Mouse (Mus musculus): ENCODE measurements around the gene Sypl. TPM values are rescaled to one million over a fixed set of nuclear protein-coding genes. Genes with fewer than 3 reads are reported as not detected.
"Not testable (repeated sequence)": the region's sequence is repeated elsewhere in the genome, so short reads cannot be mapped to it uniquely, and the experiment has no call there.

Gene Sypl
- polyA plus RNA-seq, 1 experiment from 2014 or later = 38.7 TPM

DNA sequence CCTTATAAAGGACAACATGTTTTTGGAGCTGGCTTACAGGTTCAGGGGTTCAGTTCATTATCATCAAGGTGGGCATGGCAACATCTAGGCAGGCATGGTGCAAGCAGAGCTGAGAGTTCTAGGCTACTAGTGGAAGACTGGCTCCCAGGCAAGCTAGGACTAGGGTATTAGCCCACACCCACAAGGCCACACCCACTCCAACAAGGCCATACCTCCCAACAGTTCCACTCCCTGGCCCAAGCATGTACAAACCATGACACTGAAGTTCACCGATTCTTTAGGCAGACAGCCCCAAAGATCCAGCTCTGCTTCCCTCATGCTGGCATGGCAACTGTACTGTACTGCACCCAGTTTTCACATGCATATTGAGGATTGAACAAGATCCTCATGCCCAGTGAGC lies 29.4 kb downstream of the Sypl start:
- WGBS = 100% methylated on average over 1 of the region's 1 CpGs
- Histone ChIP-seq H3K4me3 (ENCODE audit: low read depth, low read length) (no peak overlapping the region), H3K27ac (ENCODE audit: low read depth, low read length) (no peak overlapping the region), H3K9me3 (ENCODE audit: control insufficient read depth, low read length) (no peaks in the 10 kb centered on the region), H3K36me3 (ENCODE audit: control insufficient read depth, insufficient read depth, low read length) (no peaks in the 10 kb centered on the region), H3K4me2 (ENCODE audit: low read depth, low read length) (no peak overlapping the region), H3K27me3 (ENCODE audit: control insufficient read depth, insufficient read depth, low read length) (no peaks in the 10 kb centered on the region), H3K4me1 (ENCODE audit: control insufficient read depth, insufficient read depth, low read length) (no peaks in the 10 kb centered on the region), H3K9ac (replicated peaks; ENCODE audit: low read depth, low read length) (no peak overlapping the region)
- ATAC-seq (ENCODE audit: low read depth) = no peak

DNA sequence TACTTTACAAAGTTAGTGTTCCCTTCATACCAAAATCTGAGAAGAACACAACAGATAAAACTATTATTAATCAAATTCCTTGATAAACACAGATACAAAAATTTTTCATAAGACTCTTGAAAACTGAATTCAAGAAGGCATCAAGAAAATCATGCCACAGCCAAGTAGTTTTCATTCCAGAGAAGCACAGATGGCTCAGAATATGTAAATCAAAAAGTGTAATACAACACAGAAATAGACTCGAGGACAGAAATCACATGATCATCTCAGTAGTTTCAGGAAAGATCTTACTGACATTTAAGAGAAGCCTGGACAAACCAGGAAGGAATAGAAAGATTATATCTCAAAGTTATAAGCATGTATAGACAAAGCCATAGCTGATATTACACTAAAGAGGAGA lies 32.6 kb downstream of the Sypl start:
- Histone ChIP-seq H3K9ac (replicated peaks; ENCODE audit: low read depth, low read length) (no peak overlapping the region), H3K9me3 (ENCODE audit: control insufficient read depth, low read length) (no peaks in the 10 kb centered on the region), H3K36me3 (ENCODE audit: control insufficient read depth, insufficient read depth, low read length) (no peaks in the 10 kb centered on the region), H3K27ac (ENCODE audit: low read depth, low read length) (no peak overlapping the region), H3K4me1 (ENCODE audit: control insufficient read depth, insufficient read depth, low read length) (no peaks in the 10 kb centered on the region), H3K4me2 (ENCODE audit: low read depth, low read length) (no peak overlapping the region), H3K4me3 (ENCODE audit: low read depth, low read length) (no peak overlapping the region), H3K27me3 (ENCODE audit: control insufficient read depth, insufficient read depth, low read length) (no peaks in the 10 kb centered on the region)
- WGBS = 81% methylated on average over 1 of the region's 1 CpGs
- ATAC-seq (ENCODE audit: low read depth) = no peak

DNA sequence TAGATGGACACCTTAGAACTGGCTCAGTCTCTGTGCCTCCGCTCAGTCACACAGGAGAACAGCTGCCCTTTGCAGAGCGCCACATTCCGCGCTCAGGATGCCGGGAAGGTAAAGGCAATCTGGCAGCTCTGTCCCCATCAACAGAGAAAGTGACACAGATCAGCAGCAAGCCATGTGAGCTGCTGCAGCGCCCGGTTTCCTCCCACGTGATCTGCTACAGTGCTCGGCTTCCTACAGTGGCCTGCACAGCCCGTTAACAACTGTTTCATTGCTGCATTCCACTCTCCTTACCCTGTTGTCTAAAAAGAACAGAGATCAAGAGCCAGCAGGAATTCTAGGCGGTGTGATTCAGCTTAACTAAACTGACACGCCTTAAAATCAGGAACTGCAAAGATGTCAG lies 36.0 kb downstream of the Sypl start:
- no peaks in the 10 kb centered on the region for H3K36me3 ChIP-seq (ENCODE audit: control insufficient read depth, insufficient read depth, low read length)
- H3K27me3 ChIP-seq (ENCODE audit: control insufficient read depth, insufficient read depth, low read length) = no peaks in the 10 kb centered on the region
- no peaks in the 10 kb centered on the region for H3K9me3 ChIP-seq (ENCODE audit: control insufficient read depth, low read length)
- H3K9ac ChIP-seq (replicated peaks; ENCODE audit: low read depth, low read length) = no peak overlapping the region
- H3K4me3 ChIP-seq (ENCODE audit: low read depth, low read length) = no peak overlapping the region
- 70% methylated on average over 12 of the region's 12 CpGs for WGBS
- no peaks in the 10 kb centered on the region for H3K4me1 ChIP-seq (ENCODE audit: control insufficient read depth, insufficient read depth, low read length)
- no peak overlapping the region for H3K4me2 ChIP-seq (ENCODE audit: low read depth, low read length)
- ATAC-seq (ENCODE audit: low read depth) = no peak
- H3K27ac ChIP-seq (ENCODE audit: low read depth, low read length) = no peak overlapping the region

DNA sequence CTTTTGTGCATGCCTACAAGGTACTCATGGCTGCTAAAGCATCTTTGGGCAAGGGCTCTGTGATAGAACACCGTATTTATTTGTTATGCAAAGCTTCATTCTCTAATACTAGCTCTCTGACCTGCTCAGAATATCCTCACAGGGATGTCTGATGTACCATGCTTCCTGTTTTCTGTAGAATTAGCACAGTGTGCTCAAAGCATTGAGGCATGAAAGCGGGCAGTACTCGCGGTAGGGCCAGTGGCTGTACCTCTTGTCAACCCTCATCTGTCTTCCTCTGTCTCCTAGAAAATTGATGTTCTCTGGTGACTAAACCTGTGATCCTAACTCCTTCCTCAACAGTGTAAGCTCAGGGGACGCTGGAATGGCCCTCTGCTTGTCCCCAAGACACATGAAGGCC lies 40.4 kb downstream of the Sypl start:
- no peak for ATAC-seq (ENCODE audit: low read depth)
- Histone ChIP-seq H3K4me3 (ENCODE audit: low read depth, low read length) (no peak overlapping the region), H3K9ac (replicated peaks; ENCODE audit: low read depth, low read length) (no peak overlapping the region), H3K9me3 (ENCODE audit: control insufficient read depth, low read length) (no peaks in the 10 kb centered on the region), H3K36me3 (ENCODE audit: control insufficient read depth, insufficient read depth, low read length) (no peaks in the 10 kb centered on the region), H3K4me2 (ENCODE audit: low read depth, low read length) (no peak overlapping the region), H3K27me3 (ENCODE audit: control insufficient read depth, insufficient read depth, low read length) (no peaks in the 10 kb centered on the region), H3K4me1 (ENCODE audit: control insufficient read depth, insufficient read depth, low read length) (no peaks in the 10 kb centered on the region), H3K27ac (ENCODE audit: low read depth, low read length) (no peak overlapping the region)
- 84% methylated on average over 5 of the region's 5 CpGs for WGBS

DNA sequence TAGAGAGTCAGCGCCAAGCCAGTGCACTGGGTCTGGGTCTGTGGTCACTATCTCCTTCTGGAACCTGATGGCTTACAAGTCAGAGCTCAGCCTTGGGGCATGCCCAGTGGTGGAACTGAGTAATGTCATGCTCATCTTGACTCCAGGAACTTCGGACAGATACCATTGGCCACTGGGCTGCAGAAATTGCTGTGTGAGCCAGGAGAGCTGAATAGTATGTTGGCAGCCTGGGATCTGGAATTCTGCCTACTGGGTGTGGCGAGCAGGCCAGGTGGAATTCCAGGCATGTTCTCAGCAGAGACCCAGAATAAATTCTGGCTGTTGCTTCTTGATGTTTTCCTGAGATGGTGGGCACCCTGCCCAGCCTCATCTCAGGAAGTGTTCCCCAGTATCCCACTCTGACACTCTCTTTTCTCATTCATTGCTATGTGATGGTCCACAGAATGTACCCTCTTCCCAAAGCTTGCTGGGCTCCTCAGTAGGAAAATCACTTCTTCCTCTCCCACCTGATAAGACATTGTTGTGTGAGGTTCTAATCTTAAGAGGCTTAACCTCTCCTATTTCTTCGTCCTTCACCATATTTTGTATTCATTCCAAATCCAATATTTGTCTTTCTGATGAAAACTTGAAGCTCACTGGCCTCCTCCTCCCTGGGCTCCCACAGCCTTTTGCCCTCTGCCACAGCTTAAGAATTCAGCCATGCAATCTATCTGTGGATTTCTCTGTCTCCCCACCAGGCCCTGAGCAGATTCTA lies 41.6 kb downstream of the Sypl start:
- Histone ChIP-seq H3K4me3 (ENCODE audit: low read depth, low read length) (no peak overlapping the region), H3K4me2 (ENCODE audit: low read depth, low read length) (no peak overlapping the region), H3K27ac (ENCODE audit: low read depth, low read length) (no peak overlapping the region), H3K27me3 (ENCODE audit: control insufficient read depth, insufficient read depth, low read length) (no peaks in the 10 kb centered on the region), H3K36me3 (ENCODE audit: control insufficient read depth, insufficient read depth, low read length) (no peaks in the 10 kb centered on the region), H3K4me1 (ENCODE audit: control insufficient read depth, insufficient read depth, low read length) (no peaks in the 10 kb centered on the region), H3K9ac (replicated peaks; ENCODE audit: low read depth, low read length) (no peak overlapping the region), H3K9me3 (ENCODE audit: control insufficient read depth, low read length) (no peaks in the 10 kb centered on the region)
- 88% methylated on average over 4 of the region's 4 CpGs for WGBS
- no peak for ATAC-seq (ENCODE audit: low read depth)

DNA sequence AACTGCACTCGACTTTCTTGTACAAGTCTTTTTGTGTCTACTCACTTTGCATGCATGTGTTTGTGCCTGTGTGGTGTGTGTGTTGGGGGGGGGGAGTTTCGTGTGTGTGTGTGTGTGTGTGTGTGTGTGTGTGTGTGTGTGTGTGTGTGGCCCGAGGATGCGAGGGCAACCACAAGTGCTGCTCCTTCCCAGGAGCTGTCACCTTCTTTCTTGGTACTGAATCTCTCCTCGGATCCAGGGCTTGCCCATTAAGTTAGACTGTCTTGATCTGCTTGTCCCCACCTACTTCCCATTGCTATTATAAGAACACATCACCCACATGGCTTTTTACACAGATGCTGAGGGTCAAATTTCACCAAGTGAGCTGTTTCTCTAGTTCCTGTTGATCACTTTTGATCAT lies 45.1 kb downstream of the Sypl start:
- Histone ChIP-seq H3K27me3 (ENCODE audit: control insufficient read depth, insufficient read depth, low read length) (no peaks in the 10 kb centered on the region), H3K9me3 (ENCODE audit: control insufficient read depth, low read length) (no peaks in the 10 kb centered on the region), H3K9ac (replicated peaks; ENCODE audit: low read depth, low read length) (no peak overlapping the region), H3K4me2 (ENCODE audit: low read depth, low read length) (no peak overlapping the region), H3K4me1 (ENCODE audit: control insufficient read depth, insufficient read depth, low read length) (no peaks in the 10 kb centered on the region), H3K27ac (ENCODE audit: low read depth, low read length) (no peak overlapping the region), H3K4me3 (ENCODE audit: low read depth, low read length) (no peak overlapping the region), H3K36me3 (ENCODE audit: control insufficient read depth, insufficient read depth, low read length) (no peaks in the 10 kb centered on the region)
- 79% methylated on average over 5 of the region's 5 CpGs for WGBS
- ATAC-seq (ENCODE audit: low read depth) = no peak

DNA sequence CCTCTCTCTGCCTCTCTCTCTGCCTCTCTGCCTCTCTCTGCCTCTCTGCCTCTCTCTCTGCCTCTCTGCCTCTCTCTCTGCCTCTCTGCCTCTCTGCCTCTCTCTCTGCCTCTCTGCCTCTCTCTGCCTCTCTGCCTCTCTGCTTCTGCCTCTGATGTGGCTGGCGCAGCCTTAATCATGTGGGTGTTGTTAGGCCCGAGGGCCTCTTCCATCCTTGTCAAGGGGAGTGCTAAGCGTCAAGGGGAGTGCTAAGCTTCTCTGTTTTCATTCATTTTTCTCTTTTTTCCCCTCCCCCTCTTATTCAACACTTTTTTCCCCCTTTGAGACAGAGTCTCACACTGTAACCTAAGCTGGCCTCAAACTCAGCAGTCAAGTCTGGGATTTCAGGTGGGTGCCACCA lies 46.1 kb downstream of the Sypl start:
- not testable (repeated sequence) for H3K9me3 ChIP-seq (ENCODE audit: control insufficient read depth, low read length); H3K27me3 ChIP-seq (ENCODE audit: control insufficient read depth, insufficient read depth, low read length); H3K27ac ChIP-seq (ENCODE audit: low read depth, low read length); H3K4me3 ChIP-seq (ENCODE audit: low read depth, low read length); H3K4me2 ChIP-seq (ENCODE audit: low read depth, low read length); ATAC-seq (ENCODE audit: low read depth); H3K36me3 ChIP-seq (ENCODE audit: control insufficient read depth, insufficient read depth, low read length); H3K9ac ChIP-seq (replicated peaks; ENCODE audit: low read depth, low read length); H3K4me1 ChIP-seq (ENCODE audit: control insufficient read depth, insufficient read depth, low read length)
- WGBS = 24% methylated on average over 3 of the region's 3 CpGs

DNA sequence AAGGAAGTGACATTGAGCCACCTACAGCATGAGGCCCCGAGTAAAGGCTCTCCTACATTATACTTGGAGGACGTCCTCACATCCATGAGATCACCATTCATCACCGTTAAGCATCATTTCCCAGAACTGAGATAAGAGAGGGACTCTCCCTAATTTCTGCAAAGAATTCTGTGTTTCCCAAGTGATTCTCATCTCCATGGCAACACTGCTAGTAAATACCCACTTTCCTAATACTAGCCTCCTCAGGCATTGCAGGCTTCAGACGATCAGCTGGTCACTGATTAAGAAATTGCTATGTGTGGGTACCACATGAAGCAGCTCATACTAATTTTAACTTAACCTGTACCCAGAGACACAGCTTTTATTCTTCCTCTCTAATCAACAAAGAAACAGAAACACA lies 46.7 kb downstream of the Sypl start:
- Histone ChIP-seq H3K4me1 (ENCODE audit: control insufficient read depth, insufficient read depth, low read length) (no peaks in the 10 kb centered on the region), H3K9me3 (ENCODE audit: control insufficient read depth, low read length) (no peaks in the 10 kb centered on the region), H3K36me3 (ENCODE audit: control insufficient read depth, insufficient read depth, low read length) (no peaks in the 10 kb centered on the region), H3K4me2 (ENCODE audit: low read depth, low read length) (no peak overlapping the region), H3K27ac (ENCODE audit: low read depth, low read length) (no peak overlapping the region), H3K27me3 (ENCODE audit: control insufficient read depth, insufficient read depth, low read length) (no peaks in the 10 kb centered on the region), H3K9ac (replicated peaks; ENCODE audit: low read depth, low read length) (no peak overlapping the region), H3K4me3 (ENCODE audit: low read depth, low read length) (no peak overlapping the region)
- 64% methylated on average over 4 of the region's 4 CpGs for WGBS
- no peak for ATAC-seq (ENCODE audit: low read depth)

DNA sequence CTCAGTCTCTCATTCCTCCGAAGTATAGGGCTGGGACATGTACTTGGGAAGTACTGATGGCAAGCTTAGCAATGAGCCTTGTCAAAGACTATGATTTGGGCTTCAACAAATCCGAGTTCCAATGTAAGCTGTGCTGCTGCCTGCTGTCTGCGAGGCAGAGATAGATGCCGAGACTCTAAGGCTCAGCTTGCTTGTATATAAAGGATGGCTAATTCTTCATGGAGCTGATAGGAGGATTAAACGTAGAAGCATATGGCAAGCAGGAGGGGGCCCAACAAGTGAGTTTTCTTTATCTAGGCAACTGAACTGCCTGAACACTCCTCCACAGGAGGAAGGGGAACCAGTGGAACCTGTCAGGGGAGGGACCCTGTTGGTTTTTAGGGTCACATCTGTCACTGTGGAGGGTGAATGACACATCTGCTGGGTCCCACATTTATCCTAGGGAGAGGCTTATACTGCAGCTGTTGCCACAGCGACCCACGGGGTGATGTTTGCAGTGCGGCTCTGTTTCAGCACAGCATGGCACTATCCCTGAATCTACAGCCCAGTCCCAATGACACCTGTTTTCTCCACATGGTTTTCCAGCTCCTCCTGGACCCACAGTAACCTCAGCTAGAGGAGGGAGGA lies 49.8 kb downstream of the Sypl start:
- Histone ChIP-seq H3K9ac (replicated peaks; ENCODE audit: low read depth, low read length) (no peak overlapping the region), H3K27me3 (ENCODE audit: control insufficient read depth, insufficient read depth, low read length) (no peaks in the 10 kb centered on the region), H3K27ac (ENCODE audit: low read depth, low read length) (no peak overlapping the region), H3K36me3 (ENCODE audit: control insufficient read depth, insufficient read depth, low read length) (no peaks in the 10 kb centered on the region), H3K9me3 (ENCODE audit: control insufficient read depth, low read length) (no peaks in the 10 kb centered on the region), H3K4me1 (ENCODE audit: control insufficient read depth, insufficient read depth, low read length) (no peaks in the 10 kb centered on the region), H3K4me2 (ENCODE audit: low read depth, low read length) (no peak overlapping the region), H3K4me3 (ENCODE audit: low read depth, low read length) (no peak overlapping the region)
- WGBS = 68% methylated on average over 8 of the region's 8 CpGs
- ATAC-seq (ENCODE audit: low read depth) = peak; percentile 50; the same call in 1 of the 2 replicates

All from neural tube, embryonic 14.5 days (tissue).